Mouse (Mus musculus): ENCODE results near the gene Rsc1a1. TPM values are rescaled to one million over a fixed set of nuclear protein-coding genes. Genes with fewer than 3 reads are reported as not detected.
A peak's percentile ranks its signal among the peaks of the same experiment; 100 is the strongest.

Gene Rsc1a1
- total RNA-seq, 2 experiments from 2014 or later, result 1.00 TPM; not detected in 1

DNA sequence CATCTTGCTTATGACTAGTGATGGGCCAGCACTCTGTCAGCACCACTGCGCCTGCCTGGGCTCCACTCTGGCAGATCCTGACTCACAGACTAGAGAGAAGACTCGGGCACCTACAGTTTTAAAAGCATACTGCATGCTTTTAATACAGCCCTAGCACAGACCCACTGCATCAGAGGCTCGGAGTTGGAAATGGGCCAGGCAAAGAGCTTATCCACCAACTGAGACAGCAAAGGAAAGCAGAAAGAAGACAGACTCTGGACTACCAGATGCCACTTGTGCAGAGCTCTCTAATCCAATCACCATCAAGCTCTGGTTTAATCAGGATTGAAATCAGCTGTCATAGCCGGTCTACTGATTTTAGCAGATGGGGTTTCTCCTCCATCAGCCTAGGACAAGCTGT, 19.9 kb upstream of the Rsc1a1 start:
- no peak for DNase-seq
- intact Hi-C loops (cut with DNase I), result no loop called here

DNA sequence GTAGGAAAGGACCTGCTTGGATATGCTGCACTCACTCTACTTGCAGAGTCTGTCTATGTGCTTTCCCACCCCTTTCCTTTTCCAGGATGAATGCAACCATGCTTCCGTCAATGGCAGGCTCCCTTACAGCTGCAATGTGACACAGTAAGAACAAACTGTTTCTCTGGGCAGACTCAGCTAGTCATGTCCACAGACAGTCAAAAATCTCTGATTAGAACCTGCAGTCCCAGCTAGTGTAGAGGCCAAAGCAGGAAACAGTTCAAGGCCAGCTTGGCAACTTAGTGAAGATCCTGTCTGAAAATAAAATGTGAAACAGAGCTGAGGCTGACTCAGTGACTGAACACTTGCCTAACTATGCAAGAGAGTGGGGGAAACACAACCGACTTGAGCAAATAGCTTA, 19.2 kb upstream of the Rsc1a1 start:
- DNase-seq, result no peak
- intact Hi-C loops (cut with DNase I), result no loop called here

DNA sequence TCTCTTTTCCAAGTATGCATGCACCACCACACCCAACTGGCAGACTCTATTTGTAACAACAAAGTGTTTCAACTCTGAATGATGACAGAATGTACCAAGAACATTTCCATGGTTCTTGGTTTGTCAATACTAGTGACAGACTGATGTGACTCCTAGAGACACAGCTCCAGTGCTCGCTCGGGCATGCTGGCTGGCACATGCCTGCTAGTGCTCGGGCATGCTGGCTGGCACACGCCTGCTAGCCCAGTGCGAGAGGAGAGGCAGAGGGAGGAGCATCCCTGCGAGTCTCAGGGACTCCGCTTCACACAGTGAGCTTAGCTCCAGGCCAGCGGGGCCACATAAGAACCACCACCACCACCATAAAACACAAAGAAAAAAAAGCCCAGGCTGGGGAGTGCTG, 9.3 kb upstream of the Rsc1a1 start:
- intact Hi-C loops (cut with DNase I), result no loop called here
- no peak for DNase-seq

DNA sequence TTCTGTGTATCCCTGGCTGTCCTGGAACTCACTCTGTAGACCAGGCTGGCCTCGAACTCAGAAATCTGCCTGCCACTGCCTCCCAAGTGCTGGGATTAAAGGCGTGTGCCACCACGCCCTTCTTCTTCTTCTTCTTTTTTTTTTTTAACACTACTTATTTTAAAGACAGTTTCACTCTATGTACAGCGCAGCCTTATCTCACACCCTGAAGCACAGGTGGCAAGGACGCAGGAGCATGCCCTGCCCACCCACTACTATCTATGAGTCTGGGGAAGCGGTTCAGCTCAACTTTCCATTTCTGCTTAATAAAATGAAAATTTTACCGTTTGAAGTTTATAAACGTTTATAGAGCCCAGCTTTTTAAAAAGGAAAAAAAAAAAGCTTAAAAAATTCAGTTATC, 3.1 kb upstream of the Rsc1a1 start:
- intact Hi-C loops (cut with DNase I), result no loop called here
- DNase-seq, result no peak

GRCm38 (mm10) chr4:141686525-141686924, 1.1 kb upstream of the Rsc1a1 start:
- no peak for DNase-seq
- intact Hi-C loops (cut with DNase I), result loop anchor here (2.0 kb wide), 1 partner anchor 22 kb away; the partner anchor contains the start of gene Plekhm2

DNA sequence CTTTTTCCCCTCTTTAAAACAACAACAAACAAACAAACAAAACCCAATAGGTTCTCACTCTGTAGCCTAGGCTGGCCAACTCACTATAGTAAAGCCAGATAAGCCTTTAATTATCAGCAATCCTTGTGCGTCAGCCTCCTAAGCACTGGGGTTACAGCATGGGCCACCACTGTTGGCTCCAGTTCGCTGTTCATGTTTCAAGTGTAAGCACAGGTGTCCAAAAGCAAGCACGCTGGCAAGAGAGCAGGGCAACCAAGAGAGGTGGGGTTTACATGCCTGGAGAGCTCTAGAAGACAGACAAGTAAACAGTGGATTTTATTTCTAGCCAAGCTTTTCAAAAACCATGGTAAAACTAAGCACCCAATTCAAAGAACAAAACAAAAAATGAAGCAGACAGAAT, 694 bp upstream of the Rsc1a1 start:
- intact Hi-C loops (cut with DNase I), result loop anchor here (2.0 kb wide), 1 partner anchor 21 kb away; the partner anchor contains the start of gene Plekhm2
- no peak for DNase-seq

DNA sequence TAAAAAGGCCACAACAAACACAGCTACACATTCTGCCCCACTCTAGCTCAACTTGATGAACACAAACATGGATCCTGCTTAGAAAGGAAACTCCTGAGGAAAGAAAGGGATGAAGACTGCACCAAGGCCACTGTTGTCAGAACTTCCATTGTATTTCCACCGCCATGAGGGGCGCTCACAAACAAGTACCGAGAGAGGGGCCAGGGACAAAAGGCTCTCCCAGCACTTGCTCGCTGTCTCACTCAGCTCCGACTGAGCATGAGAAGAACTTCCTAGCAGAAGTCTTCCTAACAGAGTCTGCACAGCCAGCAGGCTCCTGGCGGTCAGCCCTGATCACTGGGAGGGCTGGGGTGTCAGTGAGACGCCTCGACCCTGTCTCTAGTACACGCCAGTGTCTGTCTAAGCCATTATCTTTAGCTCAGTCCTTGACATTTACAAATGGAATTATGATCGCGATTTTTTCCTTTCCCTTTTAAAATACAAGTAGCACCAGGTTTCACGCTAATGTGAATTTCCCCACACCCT, 2.6 kb downstream of the Rsc1a1 start:
- peak; percentile 37 to 40 for DNase-seq
- intact Hi-C loops (cut with DNase I), result no loop called here

GRCm38 (mm10) chr4:141681767-141682166, 3.6 kb downstream of the Rsc1a1 start:
- intact Hi-C loops (cut with DNase I), result no loop called here

DNA sequence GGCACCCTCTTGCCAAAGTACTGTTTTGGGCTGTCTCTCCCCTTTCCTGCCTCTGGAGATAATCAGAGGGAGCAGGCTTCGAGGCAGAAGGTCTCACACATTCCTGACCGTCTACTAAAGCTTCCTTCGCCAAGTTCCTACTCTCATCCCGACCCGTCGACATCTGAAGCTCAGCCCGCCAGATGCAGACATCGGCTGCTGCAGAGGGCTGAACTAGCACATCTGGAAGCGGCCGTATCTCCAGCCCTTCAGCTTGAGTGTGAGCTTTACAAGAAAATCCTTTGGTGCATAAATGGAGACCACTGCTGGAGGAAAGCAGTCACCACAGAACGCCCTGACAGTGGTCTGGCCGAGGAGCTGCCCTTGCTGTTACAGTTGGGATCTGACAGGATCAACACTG, 4.5 kb downstream of the Rsc1a1 start:
- intact Hi-C loops (cut with DNase I), result no loop called here
- no peak for DNase-seq

More at GRCm38 (mm10) chr4:141681767-141682166, 3.6 kb downstream of the Rsc1a1 start:
- DNase-seq, result peak; percentile 26 to 31

DNA sequence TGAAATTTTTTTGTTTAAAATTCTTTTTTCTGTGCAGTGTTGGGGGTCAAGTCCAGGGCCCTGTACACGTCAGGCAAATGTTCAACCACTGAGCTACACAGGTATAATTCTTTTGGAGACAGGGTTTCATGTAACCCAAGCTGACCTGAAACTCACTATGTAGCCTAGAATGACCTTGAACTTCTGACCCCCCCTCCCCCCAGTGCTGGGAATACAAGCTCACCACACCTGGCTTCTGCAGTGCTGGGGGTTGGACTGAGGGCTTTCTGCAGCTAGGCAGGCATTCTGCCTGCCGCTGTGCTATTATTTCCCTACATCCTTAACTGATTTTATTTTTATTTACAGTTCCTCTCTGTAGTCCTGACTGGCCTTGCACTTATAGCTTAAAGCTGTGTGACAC, 6.4 kb downstream of the Rsc1a1 start:
- no peak for DNase-seq
- intact Hi-C loops (cut with DNase I), result no loop called here

DNA sequence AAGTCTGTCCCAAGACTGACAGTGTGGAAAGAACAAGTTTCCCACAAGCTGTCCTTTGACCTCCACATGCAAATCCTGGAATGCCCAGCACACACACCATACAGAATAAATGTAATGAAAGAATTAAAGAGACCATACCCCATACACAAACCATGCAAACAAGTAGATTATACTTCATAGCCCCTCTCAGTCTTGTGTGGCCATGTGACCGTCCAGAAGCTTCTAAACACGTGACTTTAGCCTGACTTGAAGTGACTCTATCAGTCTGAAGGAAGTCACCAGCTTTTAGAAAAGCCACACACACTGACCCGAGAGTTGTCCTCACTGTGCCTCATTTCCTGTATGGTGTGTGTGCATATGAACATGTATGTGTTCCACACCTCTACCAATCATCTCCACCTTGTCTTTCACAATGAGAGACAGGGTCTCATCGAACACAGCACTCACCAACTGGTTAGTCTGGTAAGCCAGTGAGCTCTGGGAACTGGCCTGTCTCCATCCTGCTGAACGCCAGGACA, 8.9 kb downstream of the Rsc1a1 start:
- DNase-seq, result no peak
- intact Hi-C loops (cut with DNase I), result no loop called here

DNA sequence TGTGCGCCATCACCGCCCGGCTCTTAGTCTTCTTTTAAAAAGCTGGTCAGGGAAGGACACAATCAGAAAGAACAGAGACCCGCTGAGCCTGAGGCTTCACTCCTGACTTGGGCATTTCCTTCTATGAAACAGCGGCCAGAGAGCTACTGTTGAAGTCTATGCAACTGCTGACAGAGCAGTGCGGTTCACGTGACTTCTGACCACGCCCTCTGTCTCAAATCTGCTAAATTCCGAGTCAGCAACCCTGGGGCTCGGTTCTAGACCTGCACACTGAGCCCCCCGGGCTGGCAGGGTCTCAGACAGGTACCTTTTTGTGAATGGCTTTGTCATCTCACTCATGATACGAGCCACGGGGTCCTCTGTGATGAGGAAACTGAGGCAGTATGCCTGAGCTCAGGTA, 13.1 kb downstream of the Rsc1a1 start:
- intact Hi-C loops (cut with DNase I), result no loop called here
- DNase-seq, result no peak

DNA sequence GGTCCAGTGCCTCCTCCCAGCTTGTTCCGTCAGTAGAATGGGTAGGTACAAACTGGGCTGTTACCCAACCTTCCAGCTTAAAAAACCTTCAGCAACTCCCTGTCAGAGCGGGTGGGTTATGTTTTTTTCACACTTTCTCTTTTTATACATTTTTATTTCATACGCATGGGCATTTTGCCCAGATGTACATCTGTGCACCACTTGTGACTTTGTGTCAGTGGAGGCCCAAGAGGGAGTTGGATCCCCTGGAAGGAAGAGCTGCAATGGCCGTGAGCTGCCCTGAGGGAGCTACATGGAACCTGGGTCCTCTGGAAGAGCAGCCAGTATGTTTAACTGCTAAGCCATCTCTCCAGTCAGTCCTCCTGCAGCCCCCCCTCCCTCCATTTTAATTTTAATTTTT, 14.0 kb downstream of the Rsc1a1 start:
- intact Hi-C loops (cut with DNase I), result no loop called here
- no peak for DNase-seq

- no peak for DNase-seq
- intact Hi-C loops (cut with DNase I), result no loop called here
Measured at GRCm38 (mm10) chr4:141669898-141670712, 15.3 kb downstream of the Rsc1a1 start.

GRCm38 (mm10) chr4:141664799-141665198, 20.6 kb downstream of the Rsc1a1 start, which contains the start of gene Plekhm2:
Plekhm2 (minus strand) TSS chr4:141664899.
- intact Hi-C loops (cut with DNase I), result loop anchor here (2.0 kb wide), 1 partner anchor 22 kb away; no protein-coding TSS in a partner anchor
- DNase-seq, result no peak

GRCm38 (mm10) chr4:141664011-141664745, 21.2 kb downstream of the Rsc1a1 start:
- peak; percentile 83 to 84 for DNase-seq
- intact Hi-C loops (cut with DNase I), result loop anchor here (2.0 kb wide), 1 partner anchor 23 kb away; no protein-coding TSS in a partner anchor

DNA sequence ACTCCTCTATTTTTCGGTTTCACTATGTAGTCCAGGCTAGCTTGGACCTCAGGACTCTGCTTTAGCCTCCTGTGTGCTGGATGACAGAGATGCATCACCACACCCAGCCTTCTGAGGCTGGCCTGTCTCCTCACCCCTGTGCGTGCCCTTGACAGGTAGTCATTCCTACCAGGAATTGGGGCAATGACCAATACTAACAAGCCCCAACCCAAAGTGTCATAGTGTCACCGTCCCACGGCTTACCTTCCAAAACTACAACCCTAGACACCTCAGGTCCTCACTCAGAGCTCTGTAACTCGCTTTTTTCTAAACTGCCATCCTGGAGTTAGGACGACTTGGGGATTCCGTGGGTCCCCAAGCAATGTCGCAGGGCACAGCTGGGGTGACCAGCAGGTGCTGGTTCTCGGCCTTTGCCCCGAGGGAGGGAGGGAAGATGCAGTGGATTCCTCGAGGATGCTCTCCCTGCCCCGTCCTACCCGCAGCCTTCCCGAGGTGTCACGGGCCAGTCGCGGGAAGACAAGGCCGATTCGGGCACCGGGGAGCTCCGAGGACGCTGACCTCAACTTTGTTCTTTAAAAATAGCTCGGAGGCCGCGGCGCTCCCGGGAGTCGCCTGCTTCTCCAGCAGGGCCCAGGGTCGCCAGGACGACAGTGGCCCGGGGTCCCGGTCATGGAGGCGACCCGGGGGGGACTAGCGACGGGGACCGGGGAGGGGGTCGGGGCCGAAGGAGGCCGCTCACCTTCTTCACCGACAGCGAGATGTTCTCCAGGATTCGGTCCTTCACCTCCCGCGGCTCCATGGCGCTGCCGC, 22.1 kb downstream of the Rsc1a1 start:
- peak; percentile 44 to 64 for DNase-seq
- intact Hi-C loops (cut with DNase I), result loop anchor here (2.0 kb wide), 2 partner anchors 59 to 127 kb away; partner anchors contain the start of genes Ddi2 and Dnajc16

DNA sequence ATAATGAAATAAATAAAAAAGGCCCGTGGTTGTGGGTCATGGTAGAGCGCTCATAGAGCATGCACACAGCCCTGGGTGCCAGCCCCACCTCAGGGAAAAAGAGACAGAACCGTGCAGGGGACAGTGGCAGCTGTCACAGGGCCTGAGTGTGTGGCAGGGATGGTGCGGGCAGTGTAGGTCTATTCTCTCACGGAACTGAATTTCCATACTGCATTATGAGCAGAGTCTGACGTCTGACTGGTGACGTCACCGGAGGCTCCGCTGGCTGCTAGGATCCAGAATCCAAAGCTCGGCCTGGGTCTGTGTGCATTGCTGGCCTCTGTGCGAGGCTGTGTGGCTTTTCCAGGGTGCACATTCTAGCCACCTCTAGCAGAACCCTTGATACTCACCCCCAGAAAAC, 24.5 kb downstream of the Rsc1a1 start:
- intact Hi-C loops (cut with DNase I), result no loop called here
- no peak for DNase-seq

DNA sequence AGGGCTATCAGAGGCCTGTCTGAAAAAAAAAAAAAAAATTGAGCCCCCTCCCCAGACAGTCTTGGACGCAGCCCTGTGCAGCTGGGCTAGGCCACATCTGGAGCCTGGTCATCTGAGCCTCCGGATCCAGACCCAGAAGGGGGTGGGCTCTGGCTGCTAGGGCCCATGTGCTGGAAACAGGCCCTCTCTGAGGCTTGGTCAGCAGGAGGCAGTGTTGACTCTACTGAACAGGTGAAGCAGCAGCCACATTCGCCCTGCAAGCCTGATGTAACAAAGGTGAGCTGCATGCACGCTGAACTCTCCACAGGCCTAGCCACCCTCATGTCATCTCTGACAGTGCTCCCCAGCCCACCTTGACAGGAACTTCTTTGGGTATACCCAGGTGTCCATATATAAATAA, 25.7 kb downstream of the Rsc1a1 start:
- DNase-seq, result no peak
- intact Hi-C loops (cut with DNase I), result no loop called here

GRCm38 (mm10) chr4:141658846-141659484, 26.4 kb downstream of the Rsc1a1 start:
- no peak for DNase-seq
- intact Hi-C loops (cut with DNase I), result no loop called here

All from heart, postnatal 36 days (tissue).